Mouse (Mus musculus) kidney, adult 2 months (tissue): ENCODE measurements at regions not wholly inside any gene's neighbourhood (a gene's known extent, or its start where the extent isn't known, plus 50 kb on each side); places are given as distances from the start of the nearest gene placed in this dataset.

Experiments used
- CTCF ChIP-seq: fragments of 200-500 bp; conservative IDR thresholded peaks from 2 replicates; pipeline ENCODE4 v1.5.1; 2011; ENCODE audit warnings: low read depth, mild to moderate bottlenecking, control low read depth, low read length, moderate library complexity, mixed read lengths; ENCODE audit not compliant: insufficient read depth, insufficient read length
- POLR2A ChIP-seq: fragments of 200-500 bp; IDR thresholded peaks from one replicate; pipeline ENCODE4 v1.6.1; 2011; ENCODE audit warnings: low read depth, low read length, control low read depth

DNA sequence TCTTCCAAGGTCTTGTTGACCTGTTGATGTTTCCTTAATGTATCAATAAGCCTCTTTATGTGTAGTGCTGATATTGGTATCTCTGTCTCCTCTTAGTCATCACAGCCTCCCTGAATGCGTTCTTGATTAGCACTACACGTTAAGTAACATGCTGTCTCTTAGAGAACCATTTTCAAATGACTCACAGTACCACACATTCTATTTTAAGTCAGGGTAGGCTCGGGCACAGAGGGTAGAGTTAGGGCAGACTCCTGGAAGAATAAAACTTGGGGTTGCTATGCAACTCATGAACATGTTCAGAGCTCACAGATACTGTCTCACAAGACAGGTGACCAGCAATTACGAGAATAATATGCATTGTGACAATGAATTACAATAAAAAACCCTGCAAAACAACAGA lies 320.1 kb upstream of the Sdr16c6 start:
- no peak for TF ChIP-seq POLR2A
- TF ChIP-seq CTCF = no peak
